Mouse (Mus musculus): ENCODE results near the gene Emc7.
"Not testable (repeated sequence)": the region's sequence is repeated elsewhere in the genome, so short reads cannot be mapped to it uniquely, and the experiment has no call there.

DNA sequence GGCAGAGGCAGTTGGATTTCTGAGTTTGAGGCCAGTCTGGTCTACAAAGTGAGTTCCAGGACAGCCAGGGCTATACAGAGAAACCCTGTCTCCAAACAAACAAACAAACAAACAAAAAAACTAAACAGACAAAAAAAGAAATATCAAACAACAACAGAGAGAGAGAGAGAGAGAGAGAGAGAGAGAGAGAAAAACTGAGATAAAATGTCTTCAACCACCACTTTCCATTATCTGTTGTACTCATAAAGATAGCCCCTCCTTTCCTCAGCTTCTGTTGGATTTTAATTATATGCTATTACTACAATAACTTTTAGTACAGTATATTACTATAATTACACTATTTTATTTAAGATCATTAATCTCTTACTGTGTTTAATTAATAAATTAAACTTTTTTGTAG lies 2.3 kb upstream of the Emc7 start:
- not testable (repeated sequence) for TF ChIP-seq CTCF (IDR thresholded peaks at IDR 0.05; ENCODE audit: borderline replicate concordance, insufficient read depth, low read length); POLR2A (IDR thresholded peaks at IDR 0.05; ENCODE audit: low read depth, low read length)

Data from embryonic fibroblast, embryonic 13.5 days (primary cell).